Mouse (Mus musculus) embryonic fibroblast, embryonic 13.5 days (primary cell): ENCODE data around the gene Atxn1l. TPM values are rescaled to one million over a fixed set of nuclear protein-coding genes. Genes with fewer than 3 reads are reported as not detected.
A peak's percentile ranks its signal among the peaks of the same experiment; 100 is the strongest.

Source experiments
- H3K27ac ChIP-seq: 2 replicates; pipeline ENCODE4 v1.5.1; 2012; ENCODE audit warnings: low read length, control low read depth, inconsistent platforms; ENCODE audit not compliant: insufficient read depth
- H3K4me1 ChIP-seq: 2 replicates; pipeline ENCODE4 v1.6.1; 2011; ENCODE audit warnings: low read length; ENCODE audit not compliant: control insufficient read depth, insufficient read depth
- H3K4me3 ChIP-seq: 2 replicates; pipeline ENCODE4 v1.5.1; 2011; ENCODE audit warnings: mild to moderate bottlenecking, control low read depth, low read length; ENCODE audit not compliant: insufficient read depth
- CTCF ChIP-seq: IDR thresholded peaks from 2 replicates; pipeline ENCODE4 v1.5.1; 2011; ENCODE audit warnings: mild to moderate bottlenecking, control low read depth, low read length, moderate library complexity, borderline replicate concordance; ENCODE audit not compliant: insufficient read depth
- POLR2A ChIP-seq: IDR thresholded peaks from 2 replicates; pipeline ENCODE4 v1.6.1; 2011; ENCODE audit warnings: low read depth, mild to moderate bottlenecking, control low read depth, low read length, moderate library complexity
- polyA plus RNA-seq: library from polyadenylated mRNA; stranded (reverse); fragments of >200 nt; gene quantifications from 2 replicates; pipeline ENCODE4 v1.2.4, GENCODE M21; 2011; ENCODE audit warnings: low read depth; ENCODE audit not compliant: missing spikeins, insufficient read length

Atxn1l gene
- polyA plus RNA-seq, 1 experiment, result 32.0 TPM

GRCm38 (mm10) chr8:109736819-109737218, 720 bp downstream of the Atxn1l start:
- TF ChIP-seq CTCF, result no peak
- TF ChIP-seq POLR2A, result no peak
- Histone ChIP-seq H3K27ac (no peak overlapping the region), H3K4me1 (peaks cover 4% of the 10 kb centered on the region; the same call in 1 of the 2 replicates)

DNA sequence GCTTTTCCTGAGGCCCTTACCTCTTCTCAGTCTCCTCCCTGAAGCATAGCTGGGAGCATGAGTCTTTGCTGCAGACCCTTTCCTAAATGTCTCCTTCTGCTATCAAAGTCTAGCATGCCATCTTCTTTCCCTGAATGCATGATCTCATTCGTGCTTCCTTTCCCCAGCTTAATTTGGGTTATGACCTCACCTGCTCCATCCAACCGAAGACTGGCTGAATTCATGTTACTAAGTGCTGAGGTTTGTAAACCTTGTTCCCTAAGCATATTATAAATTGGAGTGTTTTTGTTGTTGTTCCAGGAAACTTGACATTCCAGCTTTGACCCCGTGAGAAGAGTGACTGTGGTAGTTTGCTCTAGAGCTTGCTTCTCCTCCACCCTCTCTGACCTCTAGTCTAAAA, 3.5 kb downstream of the Atxn1l start:
- Histone ChIP-seq H3K4me1 (peaks cover 4% of the 10 kb centered on the region; the same call in 1 of the 2 replicates), H3K27ac (no peak overlapping the region), H3K4me3 (no peak overlapping the region)
- TF ChIP-seq CTCF (no peak), POLR2A (no peak)

More at GRCm38 (mm10) chr8:109736819-109737218, 720 bp downstream of the Atxn1l start:
- H3K4me3 ChIP-seq, result peak overlapping the region; percentile 72

GRCm38 (mm10) chr8:109731012-109731411, 6.5 kb downstream of the Atxn1l start:
- no peak overlapping the region for H3K4me3 ChIP-seq
- H3K27ac ChIP-seq, result no peak overlapping the region
- no peaks in the 10 kb centered on the region for H3K4me1 ChIP-seq
- TF ChIP-seq POLR2A (no peak), CTCF (no peak)

- H3K4me3 ChIP-seq, result no peak overlapping the region
- H3K27ac ChIP-seq, result no peak overlapping the region
- H3K4me1 ChIP-seq, result no peaks in the 10 kb centered on the region
- TF ChIP-seq CTCF, result no peak
- no peak for TF ChIP-seq POLR2A
Observed at GRCm38 (mm10) chr8:109725106-109725505, 12.4 kb downstream of the Atxn1l start.

- TF ChIP-seq POLR2A (no peak), CTCF (no peak)
- no peak overlapping the region for H3K27ac ChIP-seq
- H3K4me3 ChIP-seq, result no peak overlapping the region
- no peaks in the 10 kb centered on the region for H3K4me1 ChIP-seq
Observed at GRCm38 (mm10) chr8:109714961-109715360, 22.6 kb downstream of the Atxn1l start.

DNA sequence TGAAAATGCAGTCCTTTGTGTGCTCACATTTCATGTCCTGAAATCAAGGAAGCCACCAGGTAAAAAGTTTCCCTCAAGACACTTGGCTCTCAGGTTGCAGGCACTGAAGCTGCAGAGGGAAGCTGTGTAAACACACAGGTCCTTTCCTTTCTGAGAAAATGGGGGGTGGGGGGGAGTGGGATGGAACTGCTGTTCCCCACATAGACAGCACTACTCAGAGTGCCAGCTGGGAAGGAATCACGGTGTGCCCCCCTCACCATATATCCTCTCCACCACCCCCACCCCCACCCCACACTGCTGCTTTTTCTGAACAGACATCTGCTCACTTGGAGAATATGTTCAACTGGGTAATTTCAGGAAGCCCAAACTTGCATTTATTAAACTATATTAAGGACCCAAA, 25.0 kb downstream of the Atxn1l start:
- no peak overlapping the region for H3K27ac ChIP-seq
- no peaks in the 10 kb centered on the region for H3K4me1 ChIP-seq
- no peak overlapping the region for H3K4me3 ChIP-seq
- TF ChIP-seq POLR2A (no peak), CTCF (no peak)

- no peak for TF ChIP-seq CTCF
- no peak for TF ChIP-seq POLR2A
- Histone ChIP-seq H3K4me3 (no peak overlapping the region), H3K4me1 (peaks cover 4% of the 10 kb centered on the region; the same call in 1 of the 2 replicates), H3K27ac (no peak overlapping the region)
Observed at GRCm38 (mm10) chr8:109707921-109708320, 29.6 kb downstream of the Atxn1l start.

DNA sequence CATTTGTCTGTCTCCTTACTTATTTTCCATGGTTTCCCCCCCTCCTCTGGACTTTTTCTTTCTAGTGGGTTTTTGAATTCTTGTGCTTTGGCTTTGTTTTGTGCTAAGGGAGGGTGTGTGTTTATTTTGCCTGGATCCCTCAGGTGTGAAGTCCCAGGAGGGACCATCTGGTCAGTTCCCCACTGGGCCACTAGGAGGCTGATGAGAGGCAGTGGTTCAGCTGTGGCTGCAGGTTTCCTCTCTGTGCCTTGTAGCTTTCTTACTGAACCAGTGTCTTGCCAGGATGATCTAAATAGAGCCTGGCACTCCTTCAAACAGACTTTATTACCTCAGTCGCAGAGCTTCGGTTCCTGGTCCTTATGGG, 30.7 kb downstream of the Atxn1l start:
- TF ChIP-seq CTCF, result peak; percentile 61; the same call in 1 of the 2 replicates
- TF ChIP-seq POLR2A, result no peak
- Histone ChIP-seq H3K4me1 (peaks cover 4% of the 10 kb centered on the region; the same call in 1 of the 2 replicates), H3K27ac (no peak overlapping the region), H3K4me3 (no peak overlapping the region)

DNA sequence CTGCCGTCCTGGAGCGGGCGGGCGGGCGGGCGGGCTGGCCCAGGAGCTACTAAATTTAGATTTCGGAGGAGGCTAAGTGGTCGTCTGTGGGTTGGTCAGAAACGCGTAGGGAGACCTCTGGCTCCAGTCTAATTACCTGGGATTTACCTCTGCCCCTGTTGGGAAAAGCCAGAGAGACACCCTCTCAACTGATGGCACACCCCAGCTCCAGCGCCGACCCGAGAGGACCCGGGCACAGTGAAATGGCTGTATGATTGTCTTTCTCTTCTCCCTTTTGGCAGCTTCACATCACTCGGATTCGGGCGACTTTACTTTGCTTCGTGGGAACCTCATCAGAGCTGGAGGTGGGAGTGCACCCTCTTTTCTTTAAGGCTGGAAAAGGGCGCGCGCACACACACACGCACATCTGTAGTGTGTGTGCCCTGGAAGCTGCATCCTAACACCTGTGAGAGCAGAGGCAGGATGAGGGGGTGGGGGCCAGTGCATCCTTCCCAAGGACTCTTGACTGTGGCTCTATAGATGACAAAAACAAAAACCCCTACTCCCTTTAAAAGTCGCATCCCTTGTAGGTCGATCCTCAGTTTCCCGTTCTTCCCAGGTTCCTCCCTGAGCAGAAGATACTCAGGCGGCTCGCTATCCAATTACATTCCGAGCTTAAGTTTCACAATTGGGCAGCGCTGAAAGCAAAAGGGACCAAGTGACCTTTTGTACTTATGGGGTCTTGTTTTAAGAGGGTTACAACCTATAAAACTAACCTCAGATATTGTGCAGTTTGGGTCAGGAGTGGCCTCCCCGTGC, 31.3 kb downstream of the Atxn1l start:
- peak overlapping the region; percentile 73 for H3K4me3 ChIP-seq
- H3K27ac ChIP-seq, result no peak overlapping the region
- H3K4me1 ChIP-seq, result peaks cover 4% of the 10 kb centered on the region; the same call in 1 of the 2 replicates
- TF ChIP-seq CTCF, result no peak
- no peak for TF ChIP-seq POLR2A
